Mouse (Mus musculus): ENCODE measurements around the gene Fam57a. TPM values are rescaled to one million over a fixed set of nuclear protein-coding genes. Genes with fewer than 3 reads are reported as not detected.

Fam57a gene
- 1 to 10 TPM; 3.7 to 4.2 TPM for polyA plus RNA-seq (2017; shearing (Covaris generic))

DNA sequence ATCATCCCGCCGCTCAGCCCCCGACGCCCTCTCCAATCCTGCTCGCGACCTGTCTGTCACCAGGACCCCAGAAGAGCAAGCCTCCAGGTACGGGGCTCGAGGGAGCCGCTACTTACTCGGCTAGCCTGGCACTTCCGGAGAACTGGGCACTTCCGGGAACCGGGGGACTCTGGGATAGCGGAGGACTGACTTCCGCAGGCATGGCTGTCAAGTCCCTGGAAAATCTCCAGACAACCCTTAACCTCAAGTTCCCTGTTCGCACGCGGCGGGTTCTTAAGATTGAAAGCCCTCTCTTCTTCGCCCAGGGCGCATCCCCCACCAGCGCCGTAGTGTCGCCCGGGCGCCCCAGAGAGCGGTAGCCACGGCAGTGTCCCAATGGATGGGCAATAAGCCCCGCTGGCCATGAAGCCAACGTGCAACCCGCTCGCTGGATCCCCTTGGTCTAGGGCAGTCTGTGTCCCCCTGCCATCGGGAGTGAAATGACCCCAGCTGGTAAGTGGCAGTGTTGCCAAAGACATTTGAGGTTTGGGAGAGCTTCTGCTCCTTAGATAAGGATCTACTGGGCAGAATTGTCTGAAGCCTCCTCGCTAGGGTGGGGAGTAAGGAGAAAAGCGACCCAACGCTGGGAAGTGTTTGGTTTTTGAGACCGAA lies at the start of gene Fam57a, which contains the start of gene Vps53:
Gene Fam57a (plus strand): TSS at position 177 of the 651 bp plus-strand sequence.
Gene Vps53 (minus strand): TSS at position 153 of the 651 bp plus-strand sequence.
- ATAC-seq: peak; percentile 92

- no peak for ATAC-seq
Observed at GRCm38 (mm10) chr11:76130859-76131258, 48.6 kb upstream of the Fam57a start.

GRCm38 (mm10) chr11:76135641-76136437 lies 43.6 kb upstream of the Fam57a start:
- no peak for ATAC-seq

GRCm38 (mm10) chr11:76137996-76138395 lies 41.5 kb upstream of the Fam57a start:
- no peak for ATAC-seq

DNA sequence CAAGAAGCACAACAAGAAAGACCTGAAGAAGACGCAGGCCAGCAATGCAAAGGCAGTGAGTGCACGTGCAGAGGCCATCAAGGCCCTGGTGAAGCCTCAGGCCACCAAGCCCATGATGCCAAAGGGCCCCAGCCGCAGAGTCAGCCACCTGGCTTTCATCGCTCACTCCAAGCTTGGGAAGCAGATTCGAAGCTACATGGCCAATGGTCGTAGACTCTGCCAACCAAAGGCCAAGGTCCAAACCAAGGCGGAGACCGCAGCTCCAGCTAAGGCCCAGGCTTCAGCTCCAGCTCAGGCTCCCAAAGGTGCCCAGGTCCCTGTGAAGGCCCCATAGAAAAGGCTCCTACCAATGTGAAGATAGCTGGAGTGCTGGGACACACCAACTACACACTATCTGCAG lies 35.1 kb upstream of the Fam57a start:
- ATAC-seq: no peak

DNA sequence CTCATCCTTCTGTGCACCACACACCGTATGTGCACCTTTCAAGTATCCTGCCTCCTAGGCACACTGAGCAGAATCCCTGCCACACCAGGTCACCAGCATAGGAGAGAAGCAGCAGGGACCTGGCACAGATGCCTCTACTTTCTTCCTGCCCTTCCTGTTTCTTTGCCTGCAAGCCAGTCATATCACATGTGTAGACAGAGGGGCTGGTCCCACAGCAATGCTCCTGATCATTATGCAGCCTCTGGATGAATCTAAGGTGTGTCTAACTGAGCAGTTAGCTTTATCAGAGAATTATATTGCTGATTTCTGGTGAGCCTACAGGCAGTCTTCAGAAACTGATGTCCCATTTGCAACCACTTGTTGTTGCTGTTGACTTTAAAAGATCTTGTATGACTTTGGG lies 34.3 kb upstream of the Fam57a start:
- no peak for ATAC-seq

- ATAC-seq: no peak
Observed at GRCm38 (mm10) chr11:76146187-76147010, 33.1 kb upstream of the Fam57a start.

- ATAC-seq: no peak
Observed at GRCm38 (mm10) chr11:76148055-76149008, 31.1 kb upstream of the Fam57a start.

DNA sequence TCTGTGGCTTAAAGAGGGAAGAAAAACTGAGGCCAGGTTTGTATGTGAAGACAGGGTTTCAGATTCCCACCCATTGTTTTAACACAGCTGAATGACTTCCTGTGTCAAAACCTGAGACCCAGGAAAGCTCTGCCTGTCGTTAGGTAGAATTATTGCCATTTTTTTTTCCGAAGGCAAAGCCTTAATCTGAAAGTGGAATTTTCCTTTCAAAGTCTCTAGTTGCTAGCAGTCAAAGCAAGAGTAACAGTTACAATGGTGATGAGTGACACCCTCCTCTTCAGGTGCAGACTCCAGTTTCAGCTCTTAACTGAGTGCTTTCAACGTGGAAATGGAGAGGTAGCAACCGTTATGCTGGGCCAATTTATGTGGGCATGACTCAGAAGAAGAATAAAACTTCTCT lies 28.5 kb upstream of the Fam57a start:
- no peak for ATAC-seq

- no peak for ATAC-seq
Observed at GRCm38 (mm10) chr11:76153236-76153951, 26.1 kb upstream of the Fam57a start.

DNA sequence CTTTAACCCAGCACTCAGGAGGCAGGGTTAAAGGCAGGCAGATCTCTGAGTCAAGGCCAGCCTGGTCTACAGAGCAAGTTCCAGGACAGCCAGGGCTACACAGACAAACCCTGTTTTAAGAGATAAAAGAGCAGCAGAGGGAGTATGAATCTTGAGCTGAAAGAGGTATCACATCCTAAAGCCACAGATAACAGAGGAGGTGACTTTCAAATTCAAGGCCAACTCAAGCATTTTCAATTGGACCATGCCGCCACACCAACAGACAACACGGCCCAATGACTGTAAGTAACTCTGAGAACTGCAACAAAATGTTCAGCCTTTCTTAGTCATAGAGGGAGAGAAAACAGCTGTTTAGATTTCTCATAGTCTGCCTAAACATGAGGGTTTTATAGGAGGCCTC lies 25.3 kb upstream of the Fam57a start:
- ATAC-seq: no peak

- ATAC-seq: no peak
Observed at GRCm38 (mm10) chr11:76154861-76155260, 24.6 kb upstream of the Fam57a start.

- ATAC-seq: no peak
Observed at GRCm38 (mm10) chr11:76158375-76158774, 21.1 kb upstream of the Fam57a start.

DNA sequence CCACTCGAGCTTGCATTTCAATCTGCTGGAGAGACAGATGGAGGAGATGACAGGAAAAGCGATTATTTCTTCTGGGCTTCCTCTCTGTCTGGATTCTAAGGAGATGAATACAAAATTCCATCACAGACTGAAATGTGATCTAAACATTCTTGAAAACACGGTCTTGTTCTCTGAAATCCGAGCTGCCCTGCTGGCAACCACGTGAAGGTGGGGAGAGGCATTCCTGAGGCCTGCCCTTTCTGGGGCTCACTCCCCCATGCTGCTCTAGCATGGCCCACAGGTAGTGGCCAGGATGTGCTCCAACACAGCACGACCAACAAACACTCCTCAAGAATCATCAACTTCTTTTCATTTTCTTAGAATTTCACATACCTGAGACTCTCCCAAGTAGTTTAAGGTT lies 19.2 kb upstream of the Fam57a start:
- no peak for ATAC-seq

DNA sequence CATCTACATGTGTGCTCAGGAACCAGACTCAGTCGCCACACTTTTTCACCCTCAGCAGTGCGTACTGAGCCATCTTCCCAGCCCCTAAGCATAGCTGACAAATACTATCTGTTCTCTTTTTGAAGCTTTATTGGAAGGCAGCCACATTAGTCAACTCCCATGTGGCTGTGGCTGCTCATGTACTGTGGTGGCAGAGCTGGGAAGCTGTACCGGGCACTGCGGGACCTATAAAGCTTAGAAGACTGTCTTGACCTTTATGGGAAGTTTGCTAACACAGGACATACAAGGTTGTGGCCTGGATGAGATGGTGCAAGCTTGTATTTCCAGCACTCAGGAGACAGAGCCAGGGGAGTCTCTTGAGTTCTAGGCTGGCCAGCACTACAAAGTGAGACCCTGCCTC lies 12.8 kb upstream of the Fam57a start:
- ATAC-seq: no peak

- ATAC-seq: no peak
Observed at GRCm38 (mm10) chr11:76167079-76167765, 12.2 kb upstream of the Fam57a start.

- no peak for ATAC-seq
Observed at GRCm38 (mm10) chr11:76168976-76169375, 10.5 kb upstream of the Fam57a start.

DNA sequence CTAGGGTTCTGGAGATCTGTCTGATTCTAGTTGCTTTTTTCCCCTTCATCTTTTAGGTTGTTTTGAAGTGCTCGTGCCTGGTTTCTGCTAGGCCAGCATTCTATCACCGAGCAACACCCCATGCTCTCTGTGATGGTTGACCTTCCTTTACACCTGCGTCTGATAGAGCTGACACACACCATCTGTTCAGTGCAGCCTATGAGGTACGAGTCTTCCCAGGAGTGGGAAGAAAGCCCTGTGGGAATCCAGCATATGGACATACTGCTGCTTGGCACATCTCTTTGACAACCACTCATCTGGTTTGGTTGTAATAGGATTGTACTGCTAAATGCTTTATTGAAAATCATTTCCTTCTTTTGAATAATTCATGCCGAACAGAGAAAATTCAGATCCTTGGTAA lies 9.3 kb upstream of the Fam57a start:
- no peak for ATAC-seq

DNA sequence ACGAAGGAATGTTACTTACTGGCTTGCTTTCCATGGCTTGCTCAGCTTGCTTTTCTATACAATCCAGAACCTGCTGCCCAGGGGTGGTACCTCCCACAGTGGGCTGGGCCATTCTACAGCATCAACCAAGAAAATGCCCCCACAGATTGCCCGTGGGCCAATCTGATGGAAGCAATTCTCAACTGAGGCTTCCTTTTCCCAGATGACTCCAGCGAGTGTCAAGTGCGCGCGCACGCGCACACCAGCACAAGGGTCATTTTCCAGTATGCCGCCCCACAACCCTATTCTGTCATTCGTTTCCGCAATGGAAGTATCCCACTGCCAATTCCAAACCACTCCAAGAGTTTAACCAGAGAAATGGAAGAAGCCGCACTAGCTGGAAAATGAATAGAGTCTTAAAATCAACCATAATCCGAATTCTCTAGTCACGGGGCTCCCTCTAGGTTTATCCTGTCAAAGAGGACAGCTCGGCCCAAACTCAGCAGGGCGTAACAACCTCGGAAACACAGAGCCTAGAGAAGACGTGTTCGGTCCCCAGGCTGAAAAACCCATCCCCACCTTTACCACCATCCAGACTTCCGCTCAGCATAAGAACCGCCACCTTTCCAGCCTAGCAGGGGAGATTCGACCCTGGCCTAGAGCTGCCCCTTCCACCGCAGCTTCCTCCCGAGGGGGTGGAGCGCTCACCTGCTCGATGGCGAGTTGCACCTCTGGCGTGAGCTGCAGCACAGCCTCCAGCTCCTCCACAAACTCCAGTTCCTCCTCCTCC lies 561 bp upstream of the Fam57a start:
- peak; percentile 64 for ATAC-seq

DNA sequence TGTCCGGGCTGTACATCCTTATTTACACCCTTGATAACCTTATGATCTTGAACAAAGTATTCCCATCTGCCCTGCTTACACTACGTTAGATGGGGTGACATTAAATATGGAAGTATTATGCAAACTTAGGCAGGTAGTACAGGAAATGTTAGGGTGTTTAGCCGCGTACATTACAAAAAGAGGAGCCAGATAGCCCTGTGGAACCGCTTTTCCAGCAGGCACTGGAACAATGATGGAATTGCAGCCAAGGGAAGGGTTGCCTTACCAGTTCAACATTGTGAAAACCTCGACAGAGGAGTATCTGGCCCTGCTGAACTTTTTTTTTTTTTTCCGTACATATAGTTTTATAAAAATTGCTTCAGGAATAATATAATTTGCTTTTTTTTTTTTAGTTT lies 672 bp downstream of the Fam57a start:
- ATAC-seq: no peak

All from CD4-positive, CD25-positive, alpha-beta regulatory T cell, adult 4 months (primary cell).